Mouse (Mus musculus) mouse embryonic stem cell (cell line): Measurements from ENCODE around the gene Ntm.

Experiments
- in situ Hi-C, 2 experiments: fragments of 300-500 bp; cut with MboI; formaldehyde crosslinking; loops; 1 replicate in 1 of 2; 3 replicates in 1 of 2; pipeline ENCODE4 v1.14.3; 2019 to 2020; ENCODE audit warnings: low sequenced_read_pairs in 2 of 2, low pct_unique_long_range_greater_than_20kb in 1 of 2, mixed read lengths in 1 of 2; ENCODE audit not compliant: unreplicated experiment in 1 of 2

The Ntm gene

GRCm38 (mm10) chr9:29771071-29771785 is 191.7 kb downstream of the Ntm start:
- in situ Hi-C loops, result no loop called here

- in situ Hi-C loops, result no loop called here
These were observed 193.6 kb downstream of the Ntm start for GRCm38 (mm10) chr9:29769361-29769760.

DNA sequence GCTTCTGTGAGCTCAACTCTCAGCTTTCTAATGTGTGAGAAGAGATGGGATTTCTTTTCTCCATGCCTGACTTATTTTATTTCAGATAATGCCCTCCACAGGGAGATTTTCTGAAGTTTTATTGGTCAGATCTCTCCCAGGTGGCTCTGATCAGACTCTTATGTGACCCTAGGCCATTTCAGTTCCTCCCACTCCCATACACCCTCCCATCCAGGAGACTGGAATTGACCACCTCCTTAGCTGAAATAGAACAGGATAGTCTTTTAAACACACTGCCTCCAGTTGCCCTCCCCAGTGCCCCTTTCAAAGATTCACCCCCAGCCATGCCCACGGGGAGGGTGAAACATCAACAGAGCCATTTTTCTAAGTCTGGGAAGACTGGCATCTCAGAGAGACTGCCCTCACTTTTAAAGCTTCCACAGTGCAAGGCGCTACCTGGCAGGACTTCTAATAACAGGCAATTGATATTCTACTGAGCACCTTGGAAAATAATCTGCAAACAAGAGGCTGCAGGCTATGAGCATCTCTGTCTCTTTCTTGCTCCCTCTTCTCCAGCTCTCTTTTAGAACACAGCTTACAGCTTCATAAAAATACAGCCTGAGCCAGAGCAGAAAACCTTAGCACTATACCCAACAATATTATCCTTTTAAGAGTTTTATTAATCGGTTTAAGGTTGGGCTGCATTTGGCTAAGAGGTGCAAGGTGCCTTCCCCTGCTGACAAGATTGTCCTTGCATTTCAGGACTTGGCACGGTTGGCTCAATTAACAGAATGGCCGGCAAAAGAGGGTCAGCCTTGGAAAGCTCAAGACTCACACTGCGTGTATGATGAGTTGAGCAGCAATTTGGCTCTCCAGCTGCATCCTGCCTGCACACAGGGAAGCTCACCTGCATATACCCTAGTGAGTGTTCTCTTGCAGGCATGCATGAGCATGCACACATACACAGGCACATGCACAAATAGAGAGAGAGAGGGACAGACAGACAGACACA is 196.7 kb downstream of the Ntm start:
- in situ Hi-C loops, result no loop called here

DNA sequence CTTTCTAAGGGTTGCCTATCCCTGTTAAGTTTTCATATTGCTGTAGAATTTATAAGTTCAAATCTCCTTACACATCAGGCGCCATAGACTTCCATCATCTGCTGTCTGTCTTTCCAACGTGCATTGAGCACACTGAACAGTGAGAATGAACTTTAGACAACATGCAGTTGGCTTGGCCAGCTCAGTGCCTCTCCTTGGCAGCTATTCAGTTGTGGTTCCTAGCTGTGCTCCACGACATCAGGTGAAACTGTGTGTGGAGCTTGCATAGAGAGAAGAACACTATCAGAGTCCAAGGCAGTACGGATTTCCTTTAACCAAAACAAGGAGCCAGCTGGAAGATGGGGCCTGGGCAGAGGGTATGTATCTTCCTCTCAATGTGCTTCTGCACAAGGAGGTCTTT is 199.6 kb downstream of the Ntm start:
- in situ Hi-C loops, result no loop called here

DNA sequence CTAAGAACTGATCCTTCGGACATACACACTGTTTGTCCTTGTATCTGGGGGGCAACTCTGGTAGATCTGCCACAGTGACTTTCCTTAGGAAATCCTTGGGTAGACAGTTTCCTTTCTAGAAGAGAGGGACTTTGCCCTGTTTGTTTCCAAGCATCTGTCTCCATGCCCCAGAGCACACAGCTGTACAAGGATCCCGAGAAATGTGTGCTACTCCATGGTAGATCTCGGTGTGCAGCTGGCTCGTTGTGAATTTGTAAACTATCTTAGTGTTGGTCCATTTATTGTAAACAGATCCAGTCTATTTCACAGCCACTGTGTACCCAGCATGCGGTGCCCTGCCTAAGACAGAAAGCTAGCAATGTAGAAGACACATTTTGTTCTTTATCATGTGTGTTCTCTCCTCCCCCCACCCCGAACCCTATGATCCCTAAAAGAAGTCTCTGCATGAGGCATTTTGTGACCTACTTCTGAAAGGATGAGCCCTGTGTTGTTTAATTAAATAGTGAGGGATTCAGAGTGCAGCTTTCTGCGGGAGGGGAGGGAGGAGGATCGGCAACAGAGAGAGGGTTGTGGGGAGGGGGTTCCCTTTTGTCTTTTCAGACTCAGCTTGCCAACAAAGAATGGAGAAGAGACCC is 200.9 kb downstream of the Ntm start:
- in situ Hi-C loops, result no loop called here

GRCm38 (mm10) chr9:29761511-29761910 is 201.4 kb downstream of the Ntm start:
- in situ Hi-C loops, result no loop called here

- in situ Hi-C loops, result no loop called here
These were observed 203.0 kb downstream of the Ntm start for GRCm38 (mm10) chr9:29759940-29760339.

DNA sequence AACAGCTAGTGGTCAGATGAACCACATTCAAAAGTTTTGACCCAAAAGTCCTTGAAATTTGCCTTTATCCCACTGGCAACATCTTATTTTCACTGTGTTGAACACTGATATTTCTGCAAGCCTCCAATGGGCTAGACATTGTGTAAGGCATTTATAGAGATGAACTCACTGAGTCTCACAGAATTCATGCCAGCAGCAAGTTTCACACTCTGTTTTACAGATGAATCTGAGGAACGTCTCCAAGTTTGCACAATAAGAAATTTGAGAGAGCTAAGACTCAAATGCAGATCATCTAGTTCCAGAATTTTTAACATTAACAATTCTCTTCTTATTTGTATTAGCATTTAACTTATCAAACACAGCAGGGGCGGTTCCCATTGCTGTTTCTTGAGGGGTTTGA is 203.9 kb downstream of the Ntm start:
- in situ Hi-C loops, result no loop called here

- in situ Hi-C loops, result no loop called here
These were observed 208.6 kb downstream of the Ntm start for GRCm38 (mm10) chr9:29754374-29754773.

- in situ Hi-C loops, result no loop called here
These were observed 211.5 kb downstream of the Ntm start for GRCm38 (mm10) chr9:29751396-29751795.

- in situ Hi-C loops, result no loop called here
These were observed 212.4 kb downstream of the Ntm start for GRCm38 (mm10) chr9:29750371-29751014.

DNA sequence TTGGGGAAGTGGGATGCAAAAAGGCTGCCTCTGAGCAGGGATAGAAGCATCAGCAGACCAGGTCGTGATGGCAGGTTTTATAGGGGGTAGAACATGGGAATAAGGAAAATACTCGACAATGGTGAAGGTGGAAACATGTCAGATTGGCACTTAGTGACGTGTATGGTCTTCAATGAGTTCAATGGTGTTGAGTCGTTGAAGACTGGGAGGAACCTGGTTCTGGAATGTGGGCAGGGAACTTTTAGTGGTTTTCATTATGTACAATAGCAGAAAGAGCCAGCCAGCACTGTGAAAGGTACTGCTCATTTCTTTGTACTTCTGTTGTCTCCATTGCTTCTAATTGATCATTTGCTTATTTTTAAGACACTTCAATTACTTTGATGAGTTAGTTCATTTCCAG is 214.9 kb downstream of the Ntm start:
- in situ Hi-C loops, result no loop called here

GRCm38 (mm10) chr9:29738835-29739526 is 224.0 kb downstream of the Ntm start:
- in situ Hi-C loops, result no loop called here

DNA sequence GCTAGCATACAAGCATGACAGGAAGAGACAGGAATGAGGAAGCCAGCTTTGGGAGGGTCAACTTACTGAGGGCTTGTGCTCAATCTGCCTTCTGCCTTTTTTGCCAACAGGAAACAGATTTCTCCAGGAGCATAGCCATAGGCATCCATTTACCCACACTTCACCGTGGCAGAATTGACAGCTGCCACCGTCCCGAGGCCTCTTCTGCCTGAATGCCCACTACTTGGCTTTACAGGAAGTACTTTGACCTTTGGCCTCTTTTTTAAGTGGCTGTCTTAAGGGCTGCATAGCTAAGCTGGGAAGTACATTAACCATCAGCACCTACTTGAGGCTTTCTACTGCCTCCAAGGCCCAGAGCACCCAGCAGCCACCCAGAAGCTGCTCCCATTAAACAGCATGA is 226.9 kb downstream of the Ntm start:
- in situ Hi-C loops, result no loop called here

DNA sequence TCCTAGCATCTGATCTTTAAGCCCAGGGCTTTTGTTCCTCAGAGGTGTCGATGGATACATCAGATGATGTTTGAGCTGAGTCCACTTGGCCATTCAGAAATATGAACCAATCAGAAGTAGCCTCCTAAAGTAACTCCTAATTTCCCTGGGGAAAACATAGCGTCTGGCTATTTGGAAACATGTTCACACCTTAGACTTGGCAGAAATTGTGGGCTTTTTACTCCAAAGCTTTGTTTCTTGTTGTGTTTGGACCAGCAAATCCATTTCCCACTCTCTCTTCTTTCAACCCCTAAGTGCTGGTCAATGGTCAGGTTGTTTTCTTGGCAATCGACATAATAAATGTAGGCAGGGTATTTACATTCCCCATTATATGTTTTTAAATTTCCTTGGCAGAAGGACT is 230.0 kb downstream of the Ntm start:
- in situ Hi-C loops, result no loop called here

- in situ Hi-C loops, result no loop called here
These were observed 231.3 kb downstream of the Ntm start for GRCm38 (mm10) chr9:29731672-29732071.

GRCm38 (mm10) chr9:29727540-29728432 is 235.2 kb downstream of the Ntm start:
- in situ Hi-C loops, result no loop called here
